Mouse (Mus musculus) forebrain, embryonic 16.5 days (tissue): ENCODE results near the gene Nsmce1. TPM values are rescaled to one million over a fixed set of nuclear protein-coding genes. Genes with fewer than 3 reads are reported as not detected.

Source experiments
- ATAC-seq: fragments of 200-750 bp; cut with Nextera tagmentation; 2 replicates; pipeline ENCODE4 v1.8.0; 2017; ENCODE audit warnings: mild to moderate bottlenecking, moderate library complexity
- H3K27ac ChIP-seq: fragments of 300-500 bp; sonication (generic); 2 replicates; pipeline ENCODE4 v1.5.1; 2014; ENCODE audit warnings: low read length, control low read depth
- H3K27me3 ChIP-seq: fragments of 300-500 bp; sonication (generic); replicated peaks from 2 replicates; pipeline ENCODE4 v1.6.1; 2014; ENCODE audit warnings: low read length; ENCODE audit not compliant: control insufficient read depth, insufficient read depth
- H3K36me3 ChIP-seq: fragments of 300-500 bp; sonication (generic); 2 replicates; pipeline ENCODE4 v1.6.1; 2014; ENCODE audit not compliant: control insufficient read depth, insufficient read depth
- H3K4me1 ChIP-seq: fragments of 300-500 bp; sonication (generic); replicated peaks from 2 replicates; pipeline ENCODE4 v1.6.1; 2014; ENCODE audit warnings: low read length; ENCODE audit not compliant: control insufficient read depth, insufficient read depth
- H3K4me2 ChIP-seq: fragments of 300-500 bp; sonication (generic); 2 replicates; pipeline ENCODE4 v1.6.1; 2014; ENCODE audit warnings: mild to moderate bottlenecking, low read length, control low read depth
- H3K4me3 ChIP-seq: fragments of 300-500 bp; sonication (generic); replicated peaks from 2 replicates; pipeline ENCODE4 v1.5.1; 2014; ENCODE audit warnings: mild to moderate bottlenecking, low read length, control low read depth
- H3K9ac ChIP-seq: fragments of 300-500 bp; sonication (generic); replicated peaks from 2 replicates; pipeline ENCODE4 v1.6.1; 2014; ENCODE audit warnings: low read depth, low read length, control low read depth
- H3K9me3 ChIP-seq: fragments of 300-500 bp; sonication (generic); 2 replicates; pipeline ENCODE4 v1.6.1; 2016; ENCODE audit warnings: low read length; ENCODE audit not compliant: control insufficient read depth
- WGBS: fragments of 180-500 bp; shearing (Covaris S2); extraction: QIAGEN DNeasy Blood & Tissue Kit; methylation state at CpG from one replicate; pipeline ENCODE4 v1.1.7; 2014; 5-methylcytosine and 5-hydroxymethylcytosine counted together
- polyA plus RNA-seq: library from polyadenylated mRNA; unstranded; fragments of >200 nt; fragmentation: Nextera tagmentation; extraction: Ambion mirVana; gene quantifications from 2 replicates; pipeline ENCODE4 v1.2.1, GENCODE M21; 2015

Nsmce1 gene
- polyA plus RNA-seq, 1 experiment from 2014 or later = 114 TPM

GRCm38 (mm10) chr7:125495864-125496440 is 4.6 kb upstream of the Nsmce1 start:
- Histone ChIP-seq H3K4me3 (no peak overlapping the region), H3K36me3 (no peaks in the 10 kb centered on the region), H3K4me1 (peaks cover 6% of the 10 kb centered on the region; the same call in 1 of the 2 replicates), H3K4me2 (no peak overlapping the region), H3K9me3 (no peaks in the 10 kb centered on the region), H3K27ac (no peak overlapping the region), H3K27me3 (no peaks in the 10 kb centered on the region), H3K9ac (no peak overlapping the region)
- no peak for ATAC-seq
- WGBS = 77% methylated on average over 6 of the region's 6 CpGs

DNA sequence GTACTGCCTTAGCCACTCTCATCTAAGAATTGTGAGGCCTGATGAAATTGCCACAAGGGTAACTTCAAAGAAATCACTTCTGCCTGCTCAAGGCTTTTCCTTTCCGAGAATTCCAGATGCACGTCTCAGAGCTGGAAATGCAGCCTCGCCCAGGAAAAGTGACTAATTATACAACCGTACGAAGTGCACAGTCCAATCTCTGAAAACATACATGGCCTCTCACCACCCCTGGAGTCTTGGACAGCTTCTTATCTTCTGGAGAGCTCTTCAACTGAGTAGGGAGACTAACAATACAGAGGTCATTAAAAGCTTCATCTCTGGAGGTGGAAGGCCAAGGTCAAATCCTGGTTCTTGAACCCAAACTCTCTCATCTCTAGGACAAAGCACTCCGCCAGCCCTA is 1.2 kb upstream of the Nsmce1 start:
- no peak overlapping the region for H3K4me3 ChIP-seq
- H3K27me3 ChIP-seq = no peaks in the 10 kb centered on the region
- H3K27ac ChIP-seq = no peak overlapping the region
- H3K9me3 ChIP-seq = no peaks in the 10 kb centered on the region
- H3K4me1 ChIP-seq = peaks cover 11% of the 10 kb centered on the region
- no peak overlapping the region for H3K4me2 ChIP-seq
- WGBS = 86% methylated on average over 6 of the region's 6 CpGs
- no peaks in the 10 kb centered on the region for H3K36me3 ChIP-seq
- ATAC-seq = no peak
- no peak overlapping the region for H3K9ac ChIP-seq

DNA sequence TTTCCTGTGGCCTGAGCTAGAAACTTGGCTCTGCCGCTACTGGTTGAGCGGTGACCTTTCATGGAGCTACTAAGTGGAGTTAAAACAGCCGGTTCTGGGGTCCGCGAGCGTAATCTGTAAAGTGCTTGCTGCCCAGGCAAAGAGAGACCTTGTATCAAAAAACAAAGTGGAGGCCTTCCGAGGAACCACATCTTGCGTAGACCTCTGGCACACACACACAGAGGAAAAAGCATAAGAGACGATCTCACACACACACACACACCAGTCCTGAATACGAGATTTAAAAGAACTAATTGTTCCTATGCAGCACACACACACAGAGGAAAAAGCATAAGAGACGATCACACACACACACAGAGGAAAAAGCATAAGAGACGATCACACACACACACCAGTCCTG is 364 bp upstream of the Nsmce1 start:
- Histone ChIP-seq H3K27ac (peak overlapping the region; percentile 90), H3K27me3 (no peaks in the 10 kb centered on the region), H3K4me3 (peak overlapping the region; percentile 64), H3K4me2 (peak overlapping the region; percentile 64), H3K36me3 (no peaks in the 10 kb centered on the region), H3K9ac (peak overlapping the region; percentile 81), H3K9me3 (no peaks in the 10 kb centered on the region), H3K4me1 (peaks cover 11% of the 10 kb centered on the region)
- ATAC-seq = peak; percentile 24
- whole genome bisulfite sequencing = 13% methylated on average over 12 of the region's 12 CpGs

DNA sequence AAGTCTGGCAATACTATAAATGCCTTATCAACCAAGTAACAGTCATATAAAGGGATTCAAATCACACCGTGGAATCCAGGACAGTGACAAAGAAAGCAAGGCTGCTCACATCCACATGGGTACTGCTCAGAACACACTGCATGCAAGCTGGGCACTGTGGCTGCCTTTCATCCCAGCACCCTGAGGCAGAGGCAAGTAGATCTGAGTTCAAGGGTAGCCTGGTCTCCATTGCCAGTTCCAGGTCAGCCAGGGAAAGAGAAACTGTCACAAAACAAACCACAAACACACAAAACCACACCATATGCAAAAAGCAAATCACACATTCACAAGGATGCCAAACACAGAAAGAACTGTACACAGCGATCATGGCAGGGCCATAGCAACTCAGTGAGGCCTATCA is 1.8 kb downstream of the Nsmce1 start:
- no peaks in the 10 kb centered on the region for H3K27me3 ChIP-seq
- WGBS = 88% methylated on average over 2 of the region's 2 CpGs
- H3K9ac ChIP-seq = no peak overlapping the region
- H3K4me3 ChIP-seq = no peak overlapping the region
- no peaks in the 10 kb centered on the region for H3K9me3 ChIP-seq
- no peak overlapping the region for H3K27ac ChIP-seq
- no peak overlapping the region for H3K4me2 ChIP-seq
- no peak for ATAC-seq
- H3K4me1 ChIP-seq = peaks cover 11% of the 10 kb centered on the region
- H3K36me3 ChIP-seq = no peaks in the 10 kb centered on the region; the same call in 1 of the 2 replicates

DNA sequence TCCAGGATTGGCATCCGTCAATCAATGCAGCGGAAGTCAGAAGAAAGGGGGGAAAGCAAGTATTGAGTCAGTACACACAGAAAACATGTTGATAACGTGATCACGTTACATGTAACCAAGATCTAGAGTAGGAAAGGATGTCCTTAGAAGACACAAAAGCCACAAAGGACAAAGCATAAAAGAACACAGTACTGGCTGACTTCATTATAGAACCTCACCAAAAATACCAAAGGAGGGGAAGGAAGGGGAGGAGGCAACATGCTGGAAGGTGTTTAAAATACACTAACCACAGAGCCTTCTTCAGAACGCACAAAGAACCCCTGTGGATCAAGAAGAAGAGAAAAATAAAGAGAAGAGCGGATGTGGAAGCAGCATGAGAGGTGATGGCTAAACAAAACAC is 2.7 kb downstream of the Nsmce1 start:
- no peak for ATAC-seq
- Histone ChIP-seq H3K4me1 (peaks cover 11% of the 10 kb centered on the region), H3K27me3 (no peaks in the 10 kb centered on the region), H3K4me3 (no peak overlapping the region), H3K9ac (no peak overlapping the region), H3K36me3 (no peaks in the 10 kb centered on the region; the same call in 1 of the 2 replicates), H3K27ac (no peak overlapping the region), H3K9me3 (no peaks in the 10 kb centered on the region), H3K4me2 (no peak overlapping the region)
- 88% methylated on average over 6 of the region's 6 CpGs for WGBS

GRCm38 (mm10) chr7:125487126-125487525 is 4.3 kb downstream of the Nsmce1 start:
- ATAC-seq = no peak
- no peak overlapping the region for H3K27ac ChIP-seq

DNA sequence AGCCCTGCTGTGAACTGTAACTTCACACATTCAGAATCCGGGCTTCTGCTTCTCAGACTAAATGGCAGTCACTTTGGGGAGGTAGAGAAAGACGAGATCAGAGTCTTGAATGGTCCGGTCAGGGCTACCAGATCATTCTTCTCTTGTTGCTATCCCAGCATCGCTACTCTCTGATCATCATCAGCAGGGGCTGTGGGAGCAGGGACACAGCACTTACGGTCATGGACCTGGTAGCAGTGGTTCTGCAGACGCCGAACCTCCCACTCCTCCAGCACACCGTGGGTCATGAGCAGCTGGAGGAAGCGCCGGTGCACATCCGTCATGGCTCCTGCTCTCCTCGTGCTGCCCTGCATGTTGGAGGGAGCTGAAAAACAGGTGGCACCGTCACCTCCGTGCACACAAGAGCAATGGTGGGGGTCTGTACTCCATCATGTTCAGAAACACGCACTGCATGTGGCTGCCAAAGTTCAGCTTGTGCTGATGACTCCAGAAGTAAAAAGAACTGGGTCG is 5.2 kb downstream of the Nsmce1 start:
- no peak overlapping the region for H3K9ac ChIP-seq
- peaks cover 6% of the 10 kb centered on the region for H3K4me1 ChIP-seq
- H3K9me3 ChIP-seq = no peaks in the 10 kb centered on the region
- 96% methylated on average over 16 of the region's 16 CpGs for WGBS
- no peak overlapping the region for H3K4me3 ChIP-seq
- no peak overlapping the region for H3K4me2 ChIP-seq
- H3K27ac ChIP-seq = no peak overlapping the region
- no peak for ATAC-seq
- no peaks in the 10 kb centered on the region for H3K27me3 ChIP-seq
- peaks cover 2% of the 10 kb centered on the region for H3K36me3 ChIP-seq

More at GRCm38 (mm10) chr7:125487126-125487525, 4.3 kb downstream of the Nsmce1 start:
- Histone ChIP-seq H3K4me3 (no peak overlapping the region), H3K4me2 (no peak overlapping the region), H3K4me1 (peaks cover 10% of the 10 kb centered on the region), H3K9me3 (no peaks in the 10 kb centered on the region), H3K36me3 (peaks cover 2% of the 10 kb centered on the region), H3K27me3 (no peaks in the 10 kb centered on the region), H3K9ac (no peak overlapping the region)
- 91% methylated on average over 10 of the region's 10 CpGs for WGBS

- Histone ChIP-seq H3K9me3 (no peaks in the 10 kb centered on the region), H3K27me3 (no peaks in the 10 kb centered on the region), H3K4me2 (no peak overlapping the region), H3K4me3 (no peak overlapping the region), H3K4me1 (no peaks in the 10 kb centered on the region), H3K27ac (no peak overlapping the region), H3K36me3 (peaks cover 2% of the 10 kb centered on the region), H3K9ac (no peak overlapping the region)
- ATAC-seq = no peak
- WGBS = 93% methylated on average over 7 of the region's 7 CpGs
These were observed 6.6 kb downstream of the Nsmce1 start for GRCm38 (mm10) chr7:125484791-125485190.

DNA sequence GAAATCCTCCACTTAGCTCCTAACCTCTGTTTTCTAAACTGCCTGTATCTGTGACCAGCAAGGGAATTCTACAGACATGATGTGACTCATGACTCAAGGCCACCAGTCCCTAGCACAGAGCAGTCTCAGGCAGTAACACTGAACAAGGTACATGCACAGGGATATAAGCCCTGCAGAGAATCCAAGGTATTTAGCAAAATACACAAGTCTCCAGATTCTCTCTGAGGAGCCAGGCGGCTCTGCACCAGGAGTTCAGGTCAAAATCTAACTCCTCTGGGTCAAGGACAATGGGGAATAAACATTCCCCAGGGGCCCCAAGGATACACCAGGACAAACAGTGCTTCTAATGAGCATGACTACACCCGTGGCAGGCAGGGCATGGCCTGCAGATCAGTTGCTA is 8.5 kb downstream of the Nsmce1 start:
- WGBS = 80% methylated on average over 2 of the region's 2 CpGs
- no peak for ATAC-seq
- H3K36me3 ChIP-seq = peaks cover 2% of the 10 kb centered on the region

GRCm38 (mm10) chr7:125482339-125482738 is 9.1 kb downstream of the Nsmce1 start:
- H3K27ac ChIP-seq = no peak overlapping the region
- WGBS = 89% methylated on average over 3 of the region's 3 CpGs

More for the DNA sequence above, 8.5 kb downstream of the Nsmce1 start:
- no peak overlapping the region for H3K4me2 ChIP-seq
- no peaks in the 10 kb centered on the region for H3K9me3 ChIP-seq
- no peak overlapping the region for H3K27ac ChIP-seq
- H3K27me3 ChIP-seq = no peaks in the 10 kb centered on the region
- H3K4me1 ChIP-seq = no peaks in the 10 kb centered on the region
- no peak overlapping the region for H3K9ac ChIP-seq
- no peak overlapping the region for H3K4me3 ChIP-seq

More at GRCm38 (mm10) chr7:125482339-125482738, 9.1 kb downstream of the Nsmce1 start:
- H3K9ac ChIP-seq = no peak overlapping the region
- no peak overlapping the region for H3K4me2 ChIP-seq
- H3K4me3 ChIP-seq = no peak overlapping the region
- H3K36me3 ChIP-seq = peaks cover 2% of the 10 kb centered on the region
- no peaks in the 10 kb centered on the region for H3K27me3 ChIP-seq
- H3K4me1 ChIP-seq = no peaks in the 10 kb centered on the region
- no peaks in the 10 kb centered on the region for H3K9me3 ChIP-seq
- ATAC-seq = no peak
